Mouse (Mus musculus) heart, postnatal 0 days (tissue): ENCODE results near the gene Hrct1.

ENCODE experiments used
- CTCF ChIP-seq: IDR thresholded peaks from 2 replicates; pipeline ENCODE4 v1.5.1; 2016; ENCODE audit warnings: antibody characterized with exemption, control low read depth, low read depth
- EP300 ChIP-seq: IDR thresholded peaks from 2 replicates; pipeline ENCODE4 v1.6.1; 2016; ENCODE audit warnings: antibody characterized with exemption, low read depth

DNA sequence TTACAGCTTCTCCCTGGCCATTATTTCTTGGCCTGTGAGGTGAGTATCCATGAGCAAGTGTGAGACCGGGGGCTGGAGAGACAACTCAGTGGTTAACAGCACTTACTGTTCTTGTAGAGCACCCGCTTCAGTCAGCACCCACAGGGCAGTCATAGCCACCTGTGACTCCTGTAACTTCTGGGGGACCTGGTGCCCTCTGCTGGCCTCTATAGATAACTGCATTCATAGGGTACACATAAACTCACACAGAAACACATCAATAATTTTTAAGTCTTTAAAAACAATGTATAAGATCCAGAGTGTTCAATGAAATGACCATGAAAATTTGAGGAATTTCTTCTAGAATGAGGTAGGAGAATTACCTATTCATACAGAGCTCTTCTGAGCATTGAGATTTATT lies 42.4 kb downstream of the Hrct1 start:
- no peak for TF ChIP-seq EP300
- TF ChIP-seq CTCF = no peak
